Mouse (Mus musculus) hindbrain, embryonic 15.5 days (tissue): ENCODE results near the gene Fbxw13. TPM values are rescaled to one million over a fixed set of nuclear protein-coding genes. Genes with fewer than 3 reads are reported as not detected.
"Not testable (repeated sequence)": the region's sequence is repeated elsewhere in the genome, so short reads cannot be mapped to it uniquely, and the experiment has no call there.

Experiments
- ATAC-seq: fragments of 200-750 bp; cut with Nextera tagmentation; 2 replicates; pipeline ENCODE4 v1.8.0; 2017; ENCODE audit warnings: low read depth, moderate number of reproducible peaks, moderate TSS enrichment; ENCODE audit not compliant: low FRiP score
- H3K27ac ChIP-seq: fragments of 300-500 bp; sonication (generic); replicated peaks from 2 replicates; pipeline ENCODE4 v1.5.1; 2015; ENCODE audit warnings: mild to moderate bottlenecking, inconsistent platforms
- H3K27me3 ChIP-seq: fragments of 300-500 bp; sonication (generic); 2 replicates; pipeline ENCODE4 v1.6.1; 2015; ENCODE audit warnings: control low read depth, inconsistent platforms
- H3K36me3 ChIP-seq: fragments of 300-500 bp; sonication (generic); 2 replicates; pipeline ENCODE4 v1.6.1; 2015; ENCODE audit warnings: control low read depth, inconsistent platforms
- H3K4me1 ChIP-seq: fragments of 300-500 bp; sonication (generic); replicated peaks from 2 replicates; pipeline ENCODE4 v1.6.1; 2015; ENCODE audit warnings: control low read depth, inconsistent platforms
- H3K4me2 ChIP-seq: fragments of 300-500 bp; sonication (generic); 2 replicates; pipeline ENCODE4 v1.6.1; 2015; ENCODE audit warnings: moderate library complexity, mild to moderate bottlenecking, inconsistent platforms
- H3K4me3 ChIP-seq: fragments of 300-500 bp; sonication (generic); 2 replicates; pipeline ENCODE4 v1.5.1; 2015; ENCODE audit warnings: mild to moderate bottlenecking, inconsistent platforms
- H3K9ac ChIP-seq: fragments of 300-500 bp; sonication (generic); 2 replicates; pipeline ENCODE4 v1.6.1; 2015; ENCODE audit warnings: inconsistent platforms
- H3K9me3 ChIP-seq: fragments of 300-500 bp; sonication (generic); 2 replicates; pipeline ENCODE4 v1.6.1; 2016; ENCODE audit warnings: control low read depth, inconsistent platforms
- WGBS: fragments of 180-500 bp; shearing (Covaris S2); methylation state at CpG from one replicate; pipeline ENCODE4 v1.1.7; 2015; 5-methylcytosine and 5-hydroxymethylcytosine counted together
- polyA plus RNA-seq: library from polyadenylated mRNA; unstranded; fragments of >200 nt; fragmentation: Nextera tagmentation; extraction: Ambion mirVana; gene quantifications from 2 replicates; pipeline ENCODE4 v1.2.1, GENCODE M21; 2015

Gene Fbxw13
- polyA plus RNA-seq, result not detected in 2 replicates

DNA sequence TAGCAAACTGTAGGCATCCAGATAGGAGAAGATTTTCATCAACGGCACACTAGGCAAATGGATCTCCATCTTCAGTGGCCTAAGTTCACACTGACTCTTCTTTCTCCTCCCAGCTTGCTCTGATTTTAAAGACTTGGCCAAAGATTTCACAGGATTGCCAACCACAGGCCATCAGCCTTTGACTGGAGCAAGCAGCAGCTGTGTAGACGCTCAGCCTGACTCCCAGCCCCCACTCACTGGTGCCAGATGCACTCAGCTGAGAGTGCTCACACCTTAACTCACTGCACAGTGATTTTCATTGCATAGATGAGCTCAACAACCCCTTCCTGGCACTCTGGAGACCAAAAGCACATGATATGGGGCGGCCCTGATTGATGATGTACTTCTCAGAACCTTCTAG is at the start of gene Fbxw13:
TSS of gene Fbxw13 (minus strand) at position 101 of the 400 bp plus-strand sequence.
- not testable (repeated sequence) for H3K4me3 ChIP-seq, H3K27me3 ChIP-seq, ATAC-seq, H3K27ac ChIP-seq, H3K4me2 ChIP-seq, H3K4me1 ChIP-seq, H3K36me3 ChIP-seq, H3K9ac ChIP-seq, H3K9me3 ChIP-seq
- WGBS, result 84% methylated on average over 3 of the region's 3 CpGs

- Histone ChIP-seq H3K4me2 (no peak within 1 kb of the TSS), H3K27me3 (no peaks in the 10 kb centered on the region), H3K4me1 (no peaks in the 10 kb centered on the region), H3K4me3 (no peak within 1 kb of the TSS), H3K36me3 (no peaks in the 10 kb centered on the region), H3K9me3 (no peaks in the 10 kb centered on the region), H3K27ac (no peak within 1 kb of the TSS), H3K9ac (no peak within 1 kb of the TSS)
- ATAC-seq, result no peak
- 93% methylated on average over 1 of the region's 1 CpGs for WGBS
Measured at GRCm38 (mm10) chr9:109234654-109235053, 38.9 kb upstream of the Fbxw13 start, which contains the start of gene Fbxw20. TSS of gene Fbxw20 (minus strand) at chr9:109234754.

- Histone ChIP-seq H3K36me3 (no peaks in the 10 kb centered on the region), H3K27me3 (no peaks in the 10 kb centered on the region), H3K27ac (no peak overlapping the region), H3K4me3 (no peak overlapping the region), H3K9ac (no peak overlapping the region), H3K9me3 (no peaks in the 10 kb centered on the region), H3K4me1 (no peaks in the 10 kb centered on the region), H3K4me2 (no peak overlapping the region)
- no peak for ATAC-seq
- WGBS, result 69% methylated on average over 6 of the region's 6 CpGs
Measured at GRCm38 (mm10) chr9:109218449-109218848, 22.7 kb upstream of the Fbxw13 start.

- not testable (repeated sequence) for H3K4me3 ChIP-seq
- WGBS, result 80% methylated on average over 1 of the region's 1 CpGs
Measured at GRCm38 (mm10) chr9:109201347-109201746, 5.6 kb upstream of the Fbxw13 start.

DNA sequence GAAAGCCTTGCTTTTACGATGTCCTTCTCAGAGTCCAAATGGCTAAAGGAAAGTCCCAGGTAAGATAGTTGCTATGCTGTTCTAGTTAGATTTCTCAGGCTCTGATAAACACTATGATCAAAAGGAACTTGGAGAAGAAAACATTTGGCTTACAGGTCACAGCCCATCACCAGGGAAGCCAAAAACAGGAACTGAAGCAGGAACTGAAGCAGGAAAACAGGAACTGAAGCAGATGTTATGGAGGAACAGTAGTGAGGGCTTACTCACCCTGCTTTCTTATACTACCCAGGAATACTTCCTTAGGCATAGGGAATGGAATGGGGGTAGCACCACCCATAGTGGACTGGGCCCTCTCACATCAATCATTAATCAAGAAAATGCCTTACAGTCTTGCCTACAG is 4.6 kb upstream of the Fbxw13 start:
- WGBS, result 89% methylated on average over 1 of the region's 1 CpGs
- no peaks in the 10 kb centered on the region for H3K9me3 ChIP-seq
- no peak overlapping the region for H3K4me3 ChIP-seq
- H3K9ac ChIP-seq, result no peak overlapping the region
- H3K4me2 ChIP-seq, result no peak overlapping the region
- H3K36me3 ChIP-seq, result no peaks in the 10 kb centered on the region
- H3K27me3 ChIP-seq, result no peaks in the 10 kb centered on the region
- no peaks in the 10 kb centered on the region for H3K4me1 ChIP-seq
- no peak for ATAC-seq
- no peak overlapping the region for H3K27ac ChIP-seq

More at GRCm38 (mm10) chr9:109201347-109201746, 5.6 kb upstream of the Fbxw13 start:
- not testable (repeated sequence) for H3K27ac ChIP-seq, ATAC-seq, H3K36me3 ChIP-seq, H3K27me3 ChIP-seq, H3K9me3 ChIP-seq, H3K4me1 ChIP-seq, H3K9ac ChIP-seq, H3K4me2 ChIP-seq

GRCm38 (mm10) chr9:109199353-109199752 is 3.6 kb upstream of the Fbxw13 start:
- Histone ChIP-seq H3K4me3 (no peak overlapping the region), H3K27me3 (no peaks in the 10 kb centered on the region), H3K4me1 (no peaks in the 10 kb centered on the region), H3K27ac (no peak overlapping the region), H3K9me3 (no peaks in the 10 kb centered on the region), H3K9ac (no peak overlapping the region), H3K36me3 (no peaks in the 10 kb centered on the region), H3K4me2 (no peak overlapping the region)
- no peak for ATAC-seq
- WGBS, result 89% methylated on average over 1 of the region's 1 CpGs

DNA sequence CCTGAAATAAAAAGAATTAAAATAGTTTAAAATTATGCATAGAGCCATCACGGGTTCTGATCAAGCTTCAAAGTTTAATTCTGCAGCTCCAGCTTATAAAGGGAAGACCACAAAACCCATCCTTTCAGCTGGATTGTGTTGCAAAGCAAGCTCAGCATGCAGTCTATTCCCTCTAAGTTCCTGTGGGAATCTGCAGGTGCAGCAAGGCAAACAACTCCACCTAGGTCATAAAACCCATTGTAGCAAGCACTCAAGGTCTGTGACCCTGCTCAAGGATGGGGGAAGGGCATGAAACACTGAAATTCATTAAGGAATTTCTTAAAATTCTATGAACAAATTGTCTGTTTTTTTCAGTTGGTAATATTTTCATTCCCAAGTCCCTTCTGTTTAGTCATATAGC is 18.6 kb downstream of the Fbxw13 start:
- Histone ChIP-seq H3K9ac (no peak overlapping the region), H3K4me1 (no peaks in the 10 kb centered on the region), H3K9me3 (peaks cover 4% of the 10 kb centered on the region; the same call in 1 of the 2 replicates), H3K36me3 (no peaks in the 10 kb centered on the region), H3K4me3 (no peak overlapping the region), H3K27ac (no peak overlapping the region), H3K4me2 (no peak overlapping the region), H3K27me3 (no peaks in the 10 kb centered on the region)
- 72% methylated on average over 1 of the region's 1 CpGs for WGBS
- ATAC-seq, result no peak

DNA sequence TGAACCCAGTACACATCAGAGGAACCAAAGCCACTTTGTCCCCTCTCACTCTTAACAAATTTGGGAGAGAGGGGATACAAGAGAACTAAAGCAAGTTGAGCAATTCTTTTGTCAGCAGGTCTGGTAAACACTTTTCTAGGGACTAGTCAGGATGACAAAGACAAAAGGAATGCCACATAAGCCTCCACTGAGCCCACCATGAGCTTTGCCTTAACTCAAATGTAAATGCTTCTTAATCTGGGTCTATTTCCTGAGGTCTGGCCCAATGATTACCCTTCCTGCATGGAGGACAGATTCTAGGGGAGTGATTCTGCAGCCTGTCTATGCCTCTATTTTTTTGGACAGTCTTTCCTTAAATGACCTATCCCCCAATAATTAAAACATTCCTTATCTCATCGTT is 19.5 kb downstream of the Fbxw13 start:
- H3K4me3 ChIP-seq, result no peak overlapping the region
- H3K4me2 ChIP-seq, result no peak overlapping the region
- peaks cover 4% of the 10 kb centered on the region; the same call in 1 of the 2 replicates for H3K9me3 ChIP-seq
- no peaks in the 10 kb centered on the region for H3K36me3 ChIP-seq
- no peak overlapping the region for H3K9ac ChIP-seq
- no peaks in the 10 kb centered on the region for H3K27me3 ChIP-seq
- H3K4me1 ChIP-seq, result no peaks in the 10 kb centered on the region
- no peak for ATAC-seq
- WGBS, result 85% methylated on average over 1 of the region's 1 CpGs
- H3K27ac ChIP-seq, result no peak overlapping the region

GRCm38 (mm10) chr9:109167316-109167715 is 28.5 kb downstream of the Fbxw13 start:
- Histone ChIP-seq H3K27ac (no peak overlapping the region), H3K4me1 (no peaks in the 10 kb centered on the region), H3K9ac (no peak overlapping the region), H3K9me3 (no peaks in the 10 kb centered on the region), H3K36me3 (no peaks in the 10 kb centered on the region), H3K27me3 (no peaks in the 10 kb centered on the region), H3K4me3 (no peak overlapping the region), H3K4me2 (no peak overlapping the region)
- no peak for ATAC-seq

DNA sequence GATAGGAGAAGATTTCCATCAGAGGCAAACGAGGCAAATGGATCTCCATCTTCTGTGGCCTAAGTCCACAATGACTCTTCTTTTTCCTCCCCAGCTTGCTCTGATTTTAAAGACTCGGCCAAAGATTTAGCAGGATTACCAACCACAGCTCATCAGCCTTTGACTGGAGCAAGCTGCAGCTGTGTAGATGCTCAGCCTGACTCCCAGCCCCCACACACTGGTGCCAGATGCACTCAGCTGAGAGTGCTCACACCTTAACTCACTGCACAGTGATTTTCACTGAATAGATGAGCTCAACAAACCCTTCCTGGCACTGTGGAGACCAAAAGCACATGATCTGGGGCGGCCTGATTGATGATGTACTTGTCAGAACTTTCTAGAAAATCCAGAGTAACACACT is 33.8 kb downstream of the Fbxw13 start, which contains the start of gene Fbxw21:
TSS of gene Fbxw21 (minus strand) at position 101 of the 400 bp plus-strand sequence.
- Histone ChIP-seq H3K9me3 (no peaks in the 10 kb centered on the region), H3K27ac (no peak within 1 kb of the TSS), H3K4me2 (no peak within 1 kb of the TSS), H3K9ac (no peak within 1 kb of the TSS), H3K4me3 (no peak within 1 kb of the TSS), H3K36me3 (no peaks in the 10 kb centered on the region), H3K4me1 (no peaks in the 10 kb centered on the region), H3K27me3 (no peaks in the 10 kb centered on the region)
- no peak for ATAC-seq
- 76% methylated on average over 3 of the region's 3 CpGs for WGBS

DNA sequence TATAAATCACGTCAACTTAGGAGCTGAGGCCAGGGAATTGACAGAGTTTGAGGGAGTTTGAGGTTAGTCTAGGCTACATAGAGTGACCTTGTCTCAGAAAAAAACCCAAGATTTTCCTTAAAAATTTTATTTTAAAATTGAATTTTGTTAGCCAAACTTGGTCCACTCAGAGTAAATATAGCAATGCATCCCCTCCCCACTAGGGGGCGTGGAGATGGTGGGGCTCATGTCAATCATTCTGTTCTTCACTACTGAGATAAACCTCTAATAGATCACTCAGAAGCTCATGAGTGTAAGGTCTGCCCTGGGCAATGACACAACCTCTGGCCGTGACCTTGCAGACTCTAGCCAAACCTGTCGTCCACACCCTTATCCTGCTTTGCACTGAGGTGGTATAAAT is 55.4 kb downstream of the Fbxw13 start:
- H3K4me3 ChIP-seq, H3K4me2 ChIP-seq, H3K9me3 ChIP-seq, ATAC-seq, H3K36me3 ChIP-seq, H3K4me1 ChIP-seq, H3K27ac ChIP-seq, H3K9ac ChIP-seq, H3K27me3 ChIP-seq: not testable (repeated sequence)
- 74% methylated on average over 4 of the region's 4 CpGs for WGBS

GRCm38 (mm10) chr9:109130076-109130475 is 65.7 kb downstream of the Fbxw13 start:
- no peak overlapping the region for H3K9ac ChIP-seq
- no peak overlapping the region for H3K4me3 ChIP-seq
- no peaks in the 10 kb centered on the region for H3K36me3 ChIP-seq
- no peak for ATAC-seq
- no peak overlapping the region for H3K4me2 ChIP-seq
- H3K4me1 ChIP-seq, result no peaks in the 10 kb centered on the region
- H3K9me3 ChIP-seq, result no peaks in the 10 kb centered on the region
- WGBS, result 94% methylated on average over 5 of the region's 5 CpGs
- no peaks in the 10 kb centered on the region for H3K27me3 ChIP-seq
- H3K27ac ChIP-seq, result no peak overlapping the region
